Mouse (Mus musculus): ENCODE data around the gene Gm11444. TPM values are rescaled to one million over a fixed set of nuclear protein-coding genes. Genes with fewer than 3 reads are reported as not detected.
A peak's percentile ranks its signal among the peaks of the same experiment; 100 is the strongest.

Gm11444 gene
- polyA plus RNA-seq, 1 experiment from 2014 or later: not detected

DNA sequence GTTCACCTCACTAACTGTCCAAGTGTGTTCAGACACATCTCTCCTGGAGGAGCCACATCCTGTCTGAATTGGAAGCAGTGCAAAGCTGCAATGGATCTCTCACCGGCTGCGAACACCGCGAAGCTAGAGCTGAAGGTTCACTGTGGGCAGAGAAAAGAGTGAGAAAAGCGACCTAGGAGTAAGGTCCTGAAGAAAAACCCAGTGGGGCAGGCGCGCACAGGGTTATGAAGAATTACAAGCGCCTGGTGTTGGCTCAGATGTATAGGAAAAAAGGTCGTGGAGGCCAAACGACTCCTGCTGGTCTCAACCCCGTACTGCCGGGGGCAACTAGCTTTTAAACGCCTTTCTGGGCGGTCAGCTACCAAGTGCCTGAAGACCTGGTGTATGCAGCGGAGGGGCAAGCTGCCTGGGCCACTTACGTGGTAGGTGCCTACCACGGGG, 19.2 kb downstream of the Gm11444 start:
- Histone ChIP-seq H3K4me3 (replicated peaks; ENCODE audit: low read depth, low read length) (peak overlapping the region; percentile 65), H3K4me2 (ENCODE audit: low read length) (peak overlapping the region; percentile 72), H3K9ac (ENCODE audit: low read depth, low read length) (peak overlapping the region; percentile 61; the same call in 1 of the 2 replicates), H3K27ac (peak overlapping the region; percentile 96), H3K9me3 (replicated peaks; ENCODE audit: low read length) (no peaks in the 10 kb centered on the region), H3K4me1 (replicated peaks; ENCODE audit: insufficient read depth, low read length) (peaks cover 39% of the 10 kb centered on the region), H3K36me3 (ENCODE audit: insufficient read depth, low read length) (peaks cover 2% of the 10 kb centered on the region; the same call in 1 of the 2 replicates), H3K27me3 (ENCODE audit: insufficient read depth, low read length) (0 out of 2 replicates have a peak, but pooled peaks cover 7% of the 10 kb centered on the region)
- TF ChIP-seq CTCF (IDR thresholded peaks at IDR 0.05; ENCODE audit: low read depth): peak; percentile 54
- DNase-seq (ENCODE audit: low spot score) (peak; percentile 75), ATAC-seq (replicated peaks; ENCODE audit: low FRiP score, low read depth) (no peak)
- 9% methylated on average over 17 of the region's 17 CpGs for WGBS

DNA sequence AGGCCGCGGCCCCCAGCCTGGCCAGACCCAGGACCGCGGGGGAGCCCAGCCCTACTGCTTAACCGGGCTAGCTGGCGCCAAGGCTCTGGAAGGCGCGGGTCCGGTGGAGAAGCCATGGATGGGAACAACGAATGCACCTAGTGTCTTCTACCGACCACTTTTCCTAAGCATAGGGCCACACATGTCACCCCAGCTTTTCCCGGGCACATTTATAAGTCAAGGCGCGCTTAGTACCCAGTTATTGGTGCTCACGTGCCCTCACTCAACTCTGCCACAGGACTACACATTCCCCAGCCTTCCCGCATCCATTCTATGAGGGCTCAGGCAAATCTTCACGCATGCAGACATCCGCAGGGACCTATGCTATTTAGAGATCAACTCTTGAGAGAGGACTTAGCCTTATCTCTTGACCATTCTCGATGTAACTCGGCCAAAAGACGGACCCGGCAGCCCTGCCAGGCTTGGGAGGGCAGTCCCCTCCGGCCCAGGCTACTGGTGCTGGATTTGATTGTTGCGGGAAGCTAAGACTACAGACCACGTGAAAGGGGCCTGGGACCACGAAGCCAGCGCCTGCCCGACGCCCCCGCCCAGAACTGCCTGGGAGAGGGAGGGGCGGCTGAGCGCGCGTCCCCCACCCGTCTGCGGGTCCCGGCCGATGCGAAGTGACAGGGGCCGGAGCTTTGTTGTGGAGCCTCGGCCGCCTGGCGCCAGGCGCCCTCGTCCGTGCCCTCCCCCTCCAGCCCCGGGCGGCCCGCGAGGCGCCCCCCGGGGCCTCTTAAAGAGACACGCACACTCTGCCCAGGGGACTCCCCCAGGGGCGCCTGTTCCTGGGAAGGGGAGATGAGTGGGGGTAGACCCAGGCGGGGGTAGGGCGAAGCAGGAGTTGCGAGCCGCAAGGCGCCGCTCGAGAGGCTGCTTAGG, 20.4 kb downstream of the Gm11444 start:
- WGBS: 4% methylated on average over 60 of the region's 61 CpGs
- Histone ChIP-seq H3K9me3 (replicated peaks; ENCODE audit: low read length) (no peaks in the 10 kb centered on the region), H3K27ac (peak overlapping the region; percentile 96), H3K4me2 (ENCODE audit: low read length) (peak overlapping the region; percentile 72), H3K36me3 (ENCODE audit: insufficient read depth, low read length) (no peaks in the 10 kb centered on the region), H3K4me1 (replicated peaks; ENCODE audit: insufficient read depth, low read length) (peaks cover 47% of the 10 kb centered on the region), H3K27me3 (ENCODE audit: insufficient read depth, low read length) (0 out of 2 replicates have a peak, but pooled peaks cover 7% of the 10 kb centered on the region), H3K4me3 (replicated peaks; ENCODE audit: low read depth, low read length) (peak overlapping the region; percentile 65), H3K9ac (ENCODE audit: low read depth, low read length) (peak overlapping the region; percentile 61)
- TF ChIP-seq CTCF (IDR thresholded peaks at IDR 0.05; ENCODE audit: low read depth): no peak
- ATAC-seq (replicated peaks; ENCODE audit: low FRiP score, low read depth) (no peak), DNase-seq (ENCODE audit: low spot score) (peak; percentile 53)

- Histone ChIP-seq H3K27me3 (ENCODE audit: insufficient read depth, low read length) (0 out of 2 replicates have a peak, but pooled peaks cover 7% of the 10 kb centered on the region), H3K36me3 (ENCODE audit: insufficient read depth, low read length) (no peaks in the 10 kb centered on the region), H3K9me3 (replicated peaks; ENCODE audit: low read length) (no peaks in the 10 kb centered on the region), H3K9ac (ENCODE audit: low read depth, low read length) (peak overlapping the region; percentile 61), H3K27ac (peak overlapping the region; percentile 96), H3K4me1 (replicated peaks; ENCODE audit: insufficient read depth, low read length) (peaks cover 47% of the 10 kb centered on the region), H3K4me3 (replicated peaks; ENCODE audit: low read depth, low read length) (peak overlapping the region; percentile 65; the same call in 1 of the 2 replicates), H3K4me2 (ENCODE audit: low read length) (peak overlapping the region; percentile 72)
- 27% methylated on average over 38 of the region's 38 CpGs for WGBS
- TF ChIP-seq CTCF (IDR thresholded peaks at IDR 0.05; ENCODE audit: low read depth): no peak
- DNase-seq (ENCODE audit: low spot score): no peak
- no peak for ATAC-seq (replicated peaks; ENCODE audit: low FRiP score, low read depth)
Observed at GRCm38 (mm10) chr11:85828691-85829519, 21.2 kb downstream of the Gm11444 start.

GRCm38 (mm10) chr11:85827342-85827741, 22.8 kb downstream of the Gm11444 start:
- 43% methylated on average over 9 of the region's 9 CpGs for WGBS
- peak overlapping the region; percentile 78 for H3K27ac ChIP-seq
- no peak for TF ChIP-seq CTCF (IDR thresholded peaks at IDR 0.05; ENCODE audit: low read depth)
- peaks cover 51% of the 10 kb centered on the region for H3K4me1 ChIP-seq (replicated peaks; ENCODE audit: insufficient read depth, low read length)
- ATAC-seq (replicated peaks; ENCODE audit: low FRiP score, low read depth) (no peak), DNase-seq (ENCODE audit: low spot score) (peak; percentile 57)
- no peaks in the 10 kb centered on the region for H3K36me3 ChIP-seq (ENCODE audit: insufficient read depth, low read length)
- H3K9me3 ChIP-seq (replicated peaks; ENCODE audit: low read length): no peaks in the 10 kb centered on the region
- 0 out of 2 replicates have a peak, but pooled peaks cover 7% of the 10 kb centered on the region for H3K27me3 ChIP-seq (ENCODE audit: insufficient read depth, low read length)
- H3K4me2 ChIP-seq (ENCODE audit: low read length): no peak overlapping the region
- no peak overlapping the region for H3K9ac ChIP-seq (ENCODE audit: low read depth, low read length)
- H3K4me3 ChIP-seq (replicated peaks; ENCODE audit: low read depth, low read length): no peak overlapping the region

GRCm38 (mm10) chr11:85825823-85826222, 24.3 kb downstream of the Gm11444 start:
- H3K36me3 ChIP-seq (ENCODE audit: insufficient read depth, low read length): no peaks in the 10 kb centered on the region
- H3K9ac ChIP-seq (ENCODE audit: low read depth, low read length): no peak overlapping the region
- TF ChIP-seq CTCF (IDR thresholded peaks at IDR 0.05; ENCODE audit: low read depth): no peak
- DNase-seq (ENCODE audit: low spot score) (peak; percentile 58), ATAC-seq (replicated peaks; ENCODE audit: low FRiP score, low read depth) (no peak)
- H3K4me3 ChIP-seq (replicated peaks; ENCODE audit: low read depth, low read length): no peak overlapping the region
- 0 out of 2 replicates have a peak, but pooled peaks cover 7% of the 10 kb centered on the region for H3K27me3 ChIP-seq (ENCODE audit: insufficient read depth, low read length)
- no peak overlapping the region for H3K4me2 ChIP-seq (ENCODE audit: low read length)
- H3K9me3 ChIP-seq (replicated peaks; ENCODE audit: low read length): no peaks in the 10 kb centered on the region
- peaks cover 55% of the 10 kb centered on the region for H3K4me1 ChIP-seq (replicated peaks; ENCODE audit: insufficient read depth, low read length)
- WGBS: 24% methylated on average over 7 of the region's 7 CpGs
- H3K27ac ChIP-seq: peak overlapping the region; percentile 78; the same call in 1 of the 2 replicates

DNA sequence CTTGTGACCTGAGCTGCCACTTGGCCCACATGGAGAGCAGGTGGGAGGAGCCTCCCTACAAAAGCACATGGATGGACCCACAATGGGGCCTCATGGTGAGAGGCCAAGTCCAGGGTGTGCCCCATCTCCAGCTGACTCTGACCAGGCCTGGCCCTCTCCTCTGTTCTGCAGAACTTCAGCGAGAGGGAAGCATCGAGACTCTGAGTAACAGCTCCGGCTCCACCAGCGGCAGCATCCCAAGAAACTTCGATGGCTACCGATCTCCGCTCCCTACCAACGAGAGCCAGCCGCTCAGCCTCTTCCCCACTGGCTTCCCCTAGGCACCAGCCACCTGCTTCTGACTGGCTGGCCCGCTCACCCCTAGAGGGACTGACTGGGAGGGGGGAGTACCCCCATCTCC, 25.1 kb downstream of the Gm11444 start:
- Histone ChIP-seq H3K9me3 (replicated peaks; ENCODE audit: low read length) (no peaks in the 10 kb centered on the region), H3K4me3 (replicated peaks; ENCODE audit: low read depth, low read length) (no peak overlapping the region), H3K9ac (ENCODE audit: low read depth, low read length) (no peak overlapping the region), H3K27ac (0 out of 2 replicates have a peak overlapping the region, but pooled peaks have one; percentile 78), H3K4me2 (ENCODE audit: low read length) (no peak overlapping the region), H3K27me3 (ENCODE audit: insufficient read depth, low read length) (0 out of 2 replicates have a peak, but pooled peaks cover 7% of the 10 kb centered on the region), H3K4me1 (replicated peaks; ENCODE audit: insufficient read depth, low read length) (peaks cover 47% of the 10 kb centered on the region), H3K36me3 (ENCODE audit: insufficient read depth, low read length) (no peaks in the 10 kb centered on the region)
- WGBS: 87% methylated on average over 10 of the region's 10 CpGs
- ATAC-seq (replicated peaks; ENCODE audit: low FRiP score, low read depth) (no peak), DNase-seq (ENCODE audit: low spot score) (no peak)
- no peak for TF ChIP-seq CTCF (IDR thresholded peaks at IDR 0.05; ENCODE audit: low read depth)

All from kidney, postnatal 0 days (tissue).